Mouse (Mus musculus) cortical plate, adult 2 months (tissue): ENCODE measurements around the gene Snrnp27. TPM values are rescaled to one million over a fixed set of nuclear protein-coding genes. Genes with fewer than 3 reads are reported as not detected.

ENCODE experiments used
- H3K27ac ChIP-seq: fragments of 200-500 bp; 2 replicates; pipeline ENCODE4 v1.5.1; 2012; ENCODE audit warnings: low read length, control low read depth, inconsistent platforms; ENCODE audit not compliant: insufficient read depth
- H3K4me1 ChIP-seq: fragments of 200-500 bp; 2 replicates; pipeline ENCODE4 v1.6.1; 2011; ENCODE audit warnings: low read length; ENCODE audit not compliant: control insufficient read depth, insufficient read depth
- H3K4me3 ChIP-seq: fragments of 200-500 bp; 2 replicates; pipeline ENCODE4 v1.5.1; 2011; ENCODE audit warnings: mild to moderate bottlenecking, low read length, control low read depth; ENCODE audit not compliant: insufficient read depth
- CTCF ChIP-seq: fragments of 200-500 bp; IDR thresholded peaks from 2 replicates; pipeline ENCODE4 v1.5.1; 2011; ENCODE audit warnings: mild to moderate bottlenecking, control low read depth, low read length; ENCODE audit not compliant: insufficient read depth; ENCODE audit errors: extremely low read depth
- POLR2A ChIP-seq: fragments of 200-500 bp; IDR thresholded peaks from 2 replicates; pipeline ENCODE4 v1.6.1; 2011; ENCODE audit warnings: mild to moderate bottlenecking, low read length, control low read depth; ENCODE audit not compliant: insufficient read depth; ENCODE audit errors: extremely low read depth
- polyA plus RNA-seq: library from polyadenylated mRNA; depleted of rRNA; stranded (reverse); fragments of >200 nt; gene quantifications from 2 replicates; pipeline ENCODE4 v1.2.3, GENCODE M21; 2012; rRNA removed

Gene Snrnp27
- polyA plus RNA-seq, 1 experiment, result 55.2 TPM

GRCm38 (mm10) chr6:86627946-86628345 lies 56.4 kb downstream of the Snrnp27 start, which contains the start of gene Asprv1:
Gene Asprv1 (plus strand): TSS chr6:86628164.
- peaks cover 4% of the 10 kb centered on the region for H3K4me1 ChIP-seq
- TF ChIP-seq POLR2A, result no peak
- TF ChIP-seq CTCF, result no peak
- H3K27ac ChIP-seq, result no peak within 1 kb of the TSS
- no peak within 1 kb of the TSS for H3K4me3 ChIP-seq

Other genes with a start within 250 kb of the Snrnp27 start
- gene C87436, start 246.1 kb downstream of the Snrnp27 start, polyA plus RNA-seq, result 21.6 and 21.8 TPM in 2 replicates
- 158 and 165 TPM in 2 replicates for gene Pcbp1, start 158.2 kb downstream of the Snrnp27 start, polyA plus RNA-seq
- gene Asprv1, start 56.4 kb downstream of the Snrnp27 start, polyA plus RNA-seq, result 3.0 and 4.0 TPM in 2 replicates
- gene Mxd1, start 15.4 kb downstream of the Snrnp27 start, polyA plus RNA-seq, result 20.6 and 20.8 TPM in 2 replicates
- 27.9 and 28.6 TPM in 2 replicates for gene Gmcl1, start 48.9 kb upstream of the Snrnp27 start, polyA plus RNA-seq
- 7.0 and 7.1 TPM in 2 replicates for gene Anxa4, start 109.1 kb upstream of the Snrnp27 start, polyA plus RNA-seq
- gene Aak1, start 165.0 kb upstream of the Snrnp27 start, polyA plus RNA-seq, result 152 and 173 TPM in 2 replicates